Mouse (Mus musculus) macrophage (primary cell): ENCODE data around the gene Lrmda. TPM values are rescaled to one million over a fixed set of nuclear protein-coding genes. Genes with fewer than 3 reads are reported as not detected.

ENCODE experiments used
- H3K27ac ChIP-seq: fragments of 350-480 bp; formaldehyde crosslinking; 2 replicates; pipeline ENCODE4 v1.9.0; 2021
- H3K36me3 ChIP-seq: fragments of 350-480 bp; formaldehyde crosslinking; 2 replicates; pipeline ENCODE4 v1.9.0; 2021; ENCODE audit errors: inconsistent target
- H3K4me3 ChIP-seq: fragments of 350-480 bp; formaldehyde crosslinking; 2 replicates; pipeline ENCODE4 v1.9.0; 2021; ENCODE audit errors: inconsistent target
- H3K79me2 ChIP-seq: fragments of 350-480 bp; formaldehyde crosslinking; 2 replicates; pipeline ENCODE4 v1.9.0; 2021; ENCODE audit errors: inconsistent target
- WGBS: methylation state at CpG from one replicate; pipeline ENCODE4 v1.1.7; 2026; ENCODE audit warnings: inconsistent platforms; ENCODE audit not compliant: missing documents; 5-methylcytosine and 5-hydroxymethylcytosine counted together
- polyA plus RNA-seq: library from polyadenylated mRNA; stranded (reverse); fragments of 250-400 nt; gene quantifications from 3 replicates; pipeline ENCODE4 v1.2.4, GENCODE M21; 2018; ENCODE audit warnings: inconsistent platforms

Gene Lrmda
- polyA plus RNA-seq, 1 experiment from 2014 or later = 18.1 TPM

GRCm38 (mm10) chr14:22922571-22922970 is 903.1 kb downstream of the Lrmda start:
- Histone ChIP-seq H3K36me3 (no peaks in the 10 kb centered on the region), H3K27ac (no peak overlapping the region), H3K4me3 (no peak overlapping the region), H3K79me2 (no peaks in the 10 kb centered on the region)
- 99% methylated on average over 4 of the region's 4 CpGs for WGBS

GRCm38 (mm10) chr14:22923251-22923650 is 903.7 kb downstream of the Lrmda start:
- no peak overlapping the region for H3K27ac ChIP-seq
- H3K79me2 ChIP-seq = no peaks in the 10 kb centered on the region
- no peaks in the 10 kb centered on the region for H3K36me3 ChIP-seq
- 36% methylated on average over 2 of the region's 2 CpGs for WGBS
- H3K4me3 ChIP-seq = no peak overlapping the region

- Histone ChIP-seq H3K27ac (no peak overlapping the region), H3K4me3 (no peak overlapping the region)
- 100% methylated on average over 2 of the region's 2 CpGs for WGBS
Observed at GRCm38 (mm10) chr14:22928263-22928662, 908.8 kb downstream of the Lrmda start.

GRCm38 (mm10) chr14:22928683-22929082 is 909.2 kb downstream of the Lrmda start:
- H3K36me3 ChIP-seq = no peaks in the 10 kb centered on the region
- no peak overlapping the region for H3K27ac ChIP-seq
- no peaks in the 10 kb centered on the region for H3K79me2 ChIP-seq
- H3K4me3 ChIP-seq = no peak overlapping the region
- WGBS = 100% methylated on average over 1 of the region's 1 CpGs

More at GRCm38 (mm10) chr14:22928263-22928662, 908.8 kb downstream of the Lrmda start:
- Histone ChIP-seq H3K79me2 (no peaks in the 10 kb centered on the region), H3K36me3 (no peaks in the 10 kb centered on the region)

GRCm38 (mm10) chr14:22929585-22929984 is 910.1 kb downstream of the Lrmda start:
- H3K27ac ChIP-seq = no peak overlapping the region
- WGBS = 80% methylated on average over 2 of the region's 2 CpGs
- H3K79me2 ChIP-seq = no peaks in the 10 kb centered on the region
- no peaks in the 10 kb centered on the region for H3K36me3 ChIP-seq
- no peak overlapping the region for H3K4me3 ChIP-seq

GRCm38 (mm10) chr14:22930488-22931046 is 911.1 kb downstream of the Lrmda start:
- 97% methylated on average over 9 of the region's 9 CpGs for WGBS
- Histone ChIP-seq H3K27ac (no peak overlapping the region), H3K4me3 (no peak overlapping the region)

GRCm38 (mm10) chr14:22931114-22931822 is 911.8 kb downstream of the Lrmda start:
- no peaks in the 10 kb centered on the region for H3K79me2 ChIP-seq
- no peak overlapping the region for H3K27ac ChIP-seq
- no peaks in the 10 kb centered on the region for H3K36me3 ChIP-seq
- no peak overlapping the region for H3K4me3 ChIP-seq
- 96% methylated on average over 4 of the region's 4 CpGs for WGBS

More at GRCm38 (mm10) chr14:22930488-22931046, 911.1 kb downstream of the Lrmda start:
- H3K36me3 ChIP-seq = no peaks in the 10 kb centered on the region
- H3K79me2 ChIP-seq = no peaks in the 10 kb centered on the region

GRCm38 (mm10) chr14:22936701-22937100 is 917.2 kb downstream of the Lrmda start:
- Histone ChIP-seq H3K4me3 (no peak overlapping the region), H3K36me3 (no peaks in the 10 kb centered on the region), H3K27ac (no peak overlapping the region), H3K79me2 (no peaks in the 10 kb centered on the region)
- 86% methylated on average over 3 of the region's 3 CpGs for WGBS

- H3K27ac ChIP-seq = no peak overlapping the region
- H3K36me3 ChIP-seq = no peaks in the 10 kb centered on the region
- WGBS = 92% methylated on average over 2 of the region's 2 CpGs
- no peaks in the 10 kb centered on the region for H3K79me2 ChIP-seq
- H3K4me3 ChIP-seq = no peak overlapping the region
Observed at GRCm38 (mm10) chr14:22940576-22940975, 921.1 kb downstream of the Lrmda start.

- H3K79me2 ChIP-seq = no peaks in the 10 kb centered on the region
- H3K36me3 ChIP-seq = no peaks in the 10 kb centered on the region
- no peak overlapping the region for H3K4me3 ChIP-seq
- WGBS = 96% methylated on average over 2 of the region's 2 CpGs
- no peak overlapping the region for H3K27ac ChIP-seq
Observed at GRCm38 (mm10) chr14:22942569-22942968, 923.1 kb downstream of the Lrmda start.

- H3K79me2 ChIP-seq = no peaks in the 10 kb centered on the region
- no peaks in the 10 kb centered on the region for H3K36me3 ChIP-seq
- no peak overlapping the region for H3K27ac ChIP-seq
- no peak overlapping the region for H3K4me3 ChIP-seq
Observed at GRCm38 (mm10) chr14:22949466-22949865, 930.0 kb downstream of the Lrmda start.

GRCm38 (mm10) chr14:22952981-22953380 is 933.5 kb downstream of the Lrmda start:
- Histone ChIP-seq H3K79me2 (no peaks in the 10 kb centered on the region), H3K36me3 (no peaks in the 10 kb centered on the region), H3K27ac (no peak overlapping the region), H3K4me3 (no peak overlapping the region)
- 90% methylated on average over 1 of the region's 1 CpGs for WGBS

GRCm38 (mm10) chr14:22960166-22960565 is 940.7 kb downstream of the Lrmda start:
- H3K36me3 ChIP-seq = no peaks in the 10 kb centered on the region
- no peak overlapping the region for H3K27ac ChIP-seq
- no peaks in the 10 kb centered on the region for H3K79me2 ChIP-seq
- H3K4me3 ChIP-seq = no peak overlapping the region
- 75% methylated on average over 1 of the region's 1 CpGs for WGBS

GRCm38 (mm10) chr14:22964796-22965660 is 945.5 kb downstream of the Lrmda start:
- Histone ChIP-seq H3K79me2 (no peaks in the 10 kb centered on the region), H3K36me3 (no peaks in the 10 kb centered on the region), H3K4me3 (no peak overlapping the region), H3K27ac (no peak overlapping the region)
- 91% methylated on average over 8 of the region's 9 CpGs for WGBS

GRCm38 (mm10) chr14:22968705-22969104 is 949.2 kb downstream of the Lrmda start:
- no peak overlapping the region for H3K4me3 ChIP-seq
- 87% methylated on average over 5 of the region's 5 CpGs for WGBS
- H3K79me2 ChIP-seq = no peaks in the 10 kb centered on the region
- H3K36me3 ChIP-seq = no peaks in the 10 kb centered on the region
- no peak overlapping the region for H3K27ac ChIP-seq
